Mouse (Mus musculus) olfactory bulb, adult 2 months (tissue): ENCODE results near the gene Pde3a.

Experiments used
- CTCF ChIP-seq: fragments of 200-500 bp; IDR thresholded peaks from 2 replicates; pipeline ENCODE4 v1.5.1; 2012; ENCODE audit warnings: low read depth, mild to moderate bottlenecking, low read length, moderate library complexity; ENCODE audit not compliant: insufficient read depth
- POLR2A ChIP-seq: fragments of 200-500 bp; IDR thresholded peaks from 2 replicates; pipeline ENCODE4 v1.6.1; 2012; ENCODE audit warnings: mild to moderate bottlenecking, low read depth, low read length, moderate library complexity; ENCODE audit not compliant: insufficient read depth

- TF ChIP-seq POLR2A = no peak
- TF ChIP-seq CTCF = no peak
Measured at GRCm38 (mm10) chr6:141388104-141388503, 139.0 kb downstream of the Pde3a start.
